Mouse (Mus musculus): ENCODE data around the gene Col23a1.

DNA sequence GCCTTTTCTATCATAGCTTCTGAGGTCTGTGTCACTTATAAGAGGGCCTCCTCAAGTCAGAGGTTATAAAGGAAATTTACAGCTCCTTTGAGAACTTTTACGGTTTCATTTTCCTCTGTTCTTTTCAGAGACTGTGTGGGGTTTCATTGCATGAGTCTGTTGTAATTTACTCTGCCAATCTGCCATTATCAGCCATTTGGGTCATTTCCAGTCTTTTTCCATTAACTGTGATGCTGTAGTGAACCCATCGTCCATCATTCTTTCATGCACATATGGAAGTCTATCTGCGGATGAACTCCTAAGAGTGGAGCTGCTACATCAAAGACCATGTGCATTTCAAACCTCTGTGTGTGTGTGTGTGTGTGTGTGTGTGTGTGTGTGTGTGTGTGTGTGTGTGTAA, 192.5 kb downstream of the Col23a1 start:
- TF ChIP-seq POLR2A (IDR thresholded peaks at IDR 0.05; ENCODE audit: borderline replicate concordance, insufficient read depth, low read length): no peak
- TF ChIP-seq CTCF (IDR thresholded peaks at IDR 0.05; ENCODE audit: borderline replicate concordance, insufficient read depth, low read depth, low read length): no peak
